Mouse (Mus musculus) megakaryocyte progenitor cell, adult 5-6 weeks (primary cell): ENCODE data around the gene 1700016K19Rik. TPM values are rescaled to one million over a fixed set of nuclear protein-coding genes. Genes with fewer than 3 reads are reported as not detected.

Experiments used
- ATAC-seq: replicated peaks from 2 replicates; pipeline ENCODE4 v1.8.0; 2016; ENCODE audit warnings: mild to moderate bottlenecking, moderate TSS enrichment, inconsistent platforms; ENCODE audit not compliant: poor library complexity
- total RNA-seq, 2 experiments: library from RNA; stranded (forward) in 1 of 2; stranded (reverse) in 1 of 2; fragments of 157-497, 149-512 nt in 1 of 2; fragments of 200-1000 nt in 1 of 2; gene quantifications; 2 replicates each; pipeline versions ENCODE4 v1.2.3 to v1.2.4; 2015 to 2017

Gene 1700016K19Rik
- total RNA-seq, 2 experiments from 2014 or later: not detected

- peak; percentile 91 for ATAC-seq
Observed at GRCm38 (mm10) chr11:76033359-76033758, 33.6 kb downstream of the 1700016K19Rik start.

- ATAC-seq: peak; percentile 90
Observed at GRCm38 (mm10) chr11:76033836-76034235, 34.1 kb downstream of the 1700016K19Rik start.

GRCm38 (mm10) chr11:76035182-76035581 is 35.5 kb downstream of the 1700016K19Rik start:
- no peak for ATAC-seq

GRCm38 (mm10) chr11:76037581-76038294 is 38.0 kb downstream of the 1700016K19Rik start:
- no peak for ATAC-seq

GRCm38 (mm10) chr11:76039271-76040053 is 39.8 kb downstream of the 1700016K19Rik start:
- ATAC-seq: no peak

- no peak for ATAC-seq
Observed at GRCm38 (mm10) chr11:76040106-76040505, 40.4 kb downstream of the 1700016K19Rik start.

- no peak for ATAC-seq
Observed at GRCm38 (mm10) chr11:76040761-76041376, 41.2 kb downstream of the 1700016K19Rik start.

- ATAC-seq: no peak
Observed at GRCm38 (mm10) chr11:76042041-76042638, 42.4 kb downstream of the 1700016K19Rik start.

GRCm38 (mm10) chr11:76042882-76043281 is 43.2 kb downstream of the 1700016K19Rik start:
- ATAC-seq: no peak

- ATAC-seq: no peak
Observed at GRCm38 (mm10) chr11:76044468-76044867, 44.8 kb downstream of the 1700016K19Rik start.

GRCm38 (mm10) chr11:76045367-76045766 is 45.7 kb downstream of the 1700016K19Rik start:
- ATAC-seq: no peak

GRCm38 (mm10) chr11:76050509-76050908 is 50.8 kb downstream of the 1700016K19Rik start:
- no peak for ATAC-seq

GRCm38 (mm10) chr11:76050967-76051512 is 51.3 kb downstream of the 1700016K19Rik start:
- no peak for ATAC-seq

- ATAC-seq: no peak
Observed at GRCm38 (mm10) chr11:76052496-76052895, 52.8 kb downstream of the 1700016K19Rik start.

Other genes with a start within 250 kb of the 1700016K19Rik start
- not detected in 2 replicates for gene Doc2b, start 203.9 kb upstream of the 1700016K19Rik start, total RNA-seq (2015)
- not detected in 2 replicates for gene Doc2b, start 203.9 kb upstream of the 1700016K19Rik start, total RNA-seq (2017)
- 0.91 and 0.93 TPM in 2 replicates for gene Rph3al, start 61.5 kb upstream of the 1700016K19Rik start, total RNA-seq (2015)
- gene Rph3al, start 61.5 kb upstream of the 1700016K19Rik start, total RNA-seq (2017): 0.54 and 0.74 TPM in 2 replicates
- gene Rflnb, start 27.9 kb downstream of the 1700016K19Rik start, total RNA-seq (2015): 14.7 and 19.3 TPM in 2 replicates
- gene Rflnb, start 27.9 kb downstream of the 1700016K19Rik start, total RNA-seq (2017): 20.9 and 21.4 TPM in 2 replicates
- gene Vps53, start 179.7 kb downstream of the 1700016K19Rik start, total RNA-seq (2015): 35.3 and 37.8 TPM in 2 replicates
- gene Vps53, start 179.7 kb downstream of the 1700016K19Rik start, total RNA-seq (2017): 35.4 and 58.6 TPM in 2 replicates
- 3.3 and 3.5 TPM in 2 replicates for gene Fam57a, start 179.8 kb downstream of the 1700016K19Rik start, total RNA-seq (2015)
- 2.2 and 4.1 TPM in 2 replicates for gene Fam57a, start 179.8 kb downstream of the 1700016K19Rik start, total RNA-seq (2017)
- gene Dbil5, start 217.7 kb downstream of the 1700016K19Rik start, total RNA-seq (2015): not detected in 2 replicates
- gene Dbil5, start 217.7 kb downstream of the 1700016K19Rik start, total RNA-seq (2017): 0.78 TPM in 1 of 2 replicates, not detected in the other
- 12.3 and 23.4 TPM in 2 replicates for gene Gemin4, start 217.8 kb downstream of the 1700016K19Rik start, total RNA-seq (2015)
- 17.4 and 19.5 TPM in 2 replicates for gene Gemin4, start 217.8 kb downstream of the 1700016K19Rik start, total RNA-seq (2017)
- 16.3 and 21.1 TPM in 2 replicates for gene Mrm3, start 243.8 kb downstream of the 1700016K19Rik start, total RNA-seq (2015)
- gene Mrm3, start 243.8 kb downstream of the 1700016K19Rik start, total RNA-seq (2017): 28.7 and 36.5 TPM in 2 replicates
- gene Glod4, start 243.8 kb downstream of the 1700016K19Rik start, total RNA-seq (2015): 83.9 and 84.1 TPM in 2 replicates
- 156 and 273 TPM in 2 replicates for gene Glod4, start 243.8 kb downstream of the 1700016K19Rik start, total RNA-seq (2017)